Comparison of ENCODE assay signal across 8 mouse cellular contexts in the genomic region with DNA sequence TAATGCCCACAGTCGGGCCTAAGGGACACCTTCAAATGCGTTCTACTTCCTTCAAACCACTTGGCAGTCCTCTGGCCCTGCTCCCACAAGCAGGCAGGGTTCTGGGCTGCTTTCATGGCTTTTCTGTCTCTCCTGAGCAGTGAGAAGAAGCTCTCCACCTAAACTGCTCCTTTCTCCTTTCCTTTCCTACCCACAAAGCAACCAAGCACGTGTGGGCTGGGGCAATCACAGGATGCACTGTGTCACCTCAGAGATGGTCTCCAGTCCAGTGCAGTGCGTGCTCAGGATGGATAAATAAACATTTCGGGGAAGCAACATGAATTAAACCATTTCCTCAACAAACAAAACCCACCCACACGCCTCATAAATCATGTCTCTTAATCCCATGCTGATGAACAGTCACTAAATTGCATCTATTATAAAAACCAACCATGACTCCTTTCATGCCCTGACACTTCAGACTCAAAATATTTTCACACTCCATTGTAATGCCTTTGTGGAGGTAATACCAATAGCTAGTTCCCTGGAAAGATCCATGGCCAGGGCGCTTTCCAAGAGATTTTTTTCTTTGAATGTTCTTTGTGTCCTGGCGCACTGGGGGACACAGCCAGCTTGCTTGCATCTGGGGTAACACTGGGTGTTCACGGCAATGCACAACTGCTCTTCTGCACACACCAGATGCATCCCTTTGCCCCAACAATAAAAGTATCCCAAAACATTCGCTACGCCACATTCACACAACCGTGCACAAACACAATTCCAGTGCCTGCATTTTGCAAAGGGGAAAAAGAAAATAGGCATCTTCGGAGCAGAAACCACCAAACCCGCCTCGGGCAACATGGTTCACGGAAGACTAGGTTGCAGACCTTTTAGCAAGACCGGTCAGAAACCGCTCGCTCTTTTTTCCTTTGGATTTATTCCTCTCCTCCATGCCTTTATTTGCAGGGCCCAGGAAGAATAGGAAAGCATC. TPM values are rescaled to one million over a fixed set of nuclear protein-coding genes. Genes with fewer than 3 reads are reported as not detected.
DNase-seq lines count a peak whose midpoint lies in the region; ATAC-seq and TF ChIP-seq lines count a peak whose summit lies in the region.

No protein-coding gene starts in this region.

- dilution Hi-C loops in CH12.LX (cut with MboI; ENCODE audit: extremely low pct_ligation_motif_present, extremely low pct_unique_long_range_greater_than_20kb, low sequenced_read_pairs), result no loop called here

- H3K4me3 ChIP-seq in gastrocnemius, adult 2 months, result peak overlapping the region; percentile 86
- peak overlapping the region; percentile 42 to 79 (median 73) for H3K4me3 ChIP-seq in CH12.LX (replicated peaks in 1 of 3; ENCODE audit: low read depth in 2 of 3, low read length in 2 of 3, poor library complexity in 1 of 3)
- H3K4me3 ChIP-seq in embryonic fibroblast, embryonic 13.5 days (ENCODE audit: insufficient read depth, low read length), result peak overlapping the region; percentile 64
- H3K4me3 ChIP-seq in neural tube, embryonic 13.5 days, result peak overlapping the region; percentile 90

- intact Hi-C loops in gastrocnemius, adult 2 months (cut with DNase I), result no loop called here

- peak; percentile 54 for ATAC-seq in neural tube, embryonic 13.5 days (ENCODE audit: low read depth)

- no peaks in the 10 kb centered on the region for H3K79me2 ChIP-seq in CH12.LX (replicated peaks; ENCODE audit: control insufficient read depth, extremely low read depth, insufficient read depth, poor library complexity, severe bottlenecking)

- no peak for DNase-seq in gastrocnemius, adult 2 months
- DNase-seq in gastrocnemius, postnatal 10 days, result no peak
- no peak for DNase-seq in CH12.LX (ENCODE audit: extremely low read depth)
- peak; percentile 49 to 60 for DNase-seq in kidney, postnatal 4 days
- DNase-seq in testis, postnatal 14 days (ENCODE audit: low spot score), result no peak
- DNase-seq in spleen, adult 12 weeks (ENCODE audit: low spot score), result no peak

- no peaks in the 10 kb centered on the region for H3K27me3 ChIP-seq in CH12.LX (replicated peaks)
- H3K27me3 ChIP-seq in neural tube, embryonic 13.5 days, result no peaks in the 10 kb centered on the region

- TF ChIP-seq POLR2A in CH12.LX (IDR thresholded peaks at IDR 0.05; ENCODE audit: low read depth, low read length), result no peak
- no peak for TF ChIP-seq POLR2A in embryonic fibroblast, embryonic 13.5 days (IDR thresholded peaks at IDR 0.05; ENCODE audit: low read depth, low read length)

- H3K4me2 ChIP-seq in CH12.LX (ENCODE audit: insufficient read depth, low read depth, poor library complexity, severe bottlenecking), result peak overlapping the region; percentile 86
- H3K4me2 ChIP-seq in neural tube, embryonic 13.5 days, result peak overlapping the region; percentile 73

- H3K27ac ChIP-seq in gastrocnemius, adult 2 months, result peak overlapping the region; percentile 31; the same call in 1 of the 2 replicates
- no peak overlapping the region for H3K27ac ChIP-seq in CH12.LX (ENCODE audit: insufficient read depth, low read depth)
- H3K27ac ChIP-seq in embryonic fibroblast, embryonic 13.5 days (ENCODE audit: insufficient read depth, low read length), result no peak overlapping the region
- peak overlapping the region; percentile 98 for H3K27ac ChIP-seq in neural tube, embryonic 13.5 days (replicated peaks)

- H3K36me3 ChIP-seq in CH12.LX (replicated peaks in 1 of 2; ENCODE audit: control insufficient read depth in 1 of 2, insufficient read depth in 1 of 2, low read length in 1 of 2), result no peaks in the 10 kb centered on the region
- H3K36me3 ChIP-seq in neural tube, embryonic 13.5 days, result no peaks in the 10 kb centered on the region

- peaks cover 15 to 84% of the 10 kb centered on the region in 2 experiments for H3K4me1 ChIP-seq in CH12.LX (ENCODE audit: control insufficient read depth in 1 of 2, insufficient read depth in 2 of 2)
- H3K4me1 ChIP-seq in embryonic fibroblast, embryonic 13.5 days (ENCODE audit: control insufficient read depth, insufficient read depth, low read length), result peaks cover 5% of the 10 kb centered on the region; the same call in 1 of the 2 replicates
- H3K4me1 ChIP-seq in neural tube, embryonic 13.5 days (replicated peaks), result peaks cover 54% of the 10 kb centered on the region

- peak overlapping the region; percentile 78 for H3K9ac ChIP-seq in CH12.LX (ENCODE audit: insufficient read depth, low read depth)
- H3K9ac ChIP-seq in neural tube, embryonic 13.5 days, result peak overlapping the region; percentile 99

- TF ChIP-seq RAD21 in CH12.LX (IDR thresholded peaks at IDR 0.05; ENCODE audit: low read depth, low read length), result no peak

- WGBS in neural tube, embryonic 13.5 days, result 3% methylated on average over 19 of the region's 19 CpGs

- no peak for TF ChIP-seq CTCF in gastrocnemius, adult 2 months (IDR thresholded peaks at IDR 0.05)
- TF ChIP-seq CTCF in CH12.LX (conservative IDR thresholded peaks at IDR 0.05 in 1 of 2, IDR thresholded peaks at IDR 0.05 in 1 of 2; ENCODE audit: low read depth in 2 of 2, low read length in 2 of 2), result no peak
- no peak for TF ChIP-seq CTCF in embryonic fibroblast, embryonic 13.5 days (IDR thresholded peaks at IDR 0.05; ENCODE audit: borderline replicate concordance, insufficient read depth, low read length)

- no peak for TF ChIP-seq EP300 in CH12.LX (IDR thresholded peaks at IDR 0.05; ENCODE audit: low read length)

- no peaks in the 10 kb centered on the region for H3K9me3 ChIP-seq in CH12.LX (replicated peaks; ENCODE audit: low read length)
- no peaks in the 10 kb centered on the region for H3K9me3 ChIP-seq in neural tube, embryonic 13.5 days

- in situ Hi-C loops in CH12.LX (cut with MboI; ENCODE audit: low pct_ligation_motif_present, low pct_unique_long_range_greater_than_20kb, low sequenced_read_pairs), result loop anchor here (10.0 kb wide), 1 partner anchor 48 kb away; no protein-coding TSS in a partner anchor

TF ChIP-seq in CH12.LX, 34 proteins besides CTCF, POLR2A, EP300 and RAD21:
- TF ChIP-seq JUN (IDR thresholded peaks at IDR 0.05; ENCODE audit: insufficient read depth, low read depth, low read length) (no peak), UBTF (IDR thresholded peaks at IDR 0.05; ENCODE audit: low read depth, low read length) (no peak), E2F4 (IDR thresholded peaks at IDR 0.05; ENCODE audit: insufficient replicate concordance, low read depth, low read length) (no peak), ZMIZ1 (IDR thresholded peaks at IDR 0.05; ENCODE audit: low read depth, low read length) (no peak), MAFK (IDR thresholded peaks at IDR 0.05; ENCODE audit: insufficient replicate concordance, low read length) (no peak), IRF4 (IDR thresholded peaks at IDR 0.05; ENCODE audit: low read depth, low read length) (no peak), MAZ (IDR thresholded peaks at IDR 0.05; ENCODE audit: low read depth, low read length) (no peak), SMC3 (IDR thresholded peaks at IDR 0.05; ENCODE audit: low read depth, low read length) (no peak), ELF1 (IDR thresholded peaks at IDR 0.05; ENCODE audit: low read depth, low read length) (no peak), JUND (conservative IDR thresholded peaks at IDR 0.05; ENCODE audit: low read depth, low read length) (no peak), USF2 (conservative IDR thresholded peaks at IDR 0.05; ENCODE audit: low read depth, low read length) (no peak), MYC (IDR thresholded peaks at IDR 0.05; ENCODE audit: low read depth, low read length) (no peak), HCFC1 (IDR thresholded peaks at IDR 0.05; ENCODE audit: low read depth, low read length) (no peak), MXI1 (IDR thresholded peaks at IDR 0.05; ENCODE audit: low read depth, low read length) (no peak), ETS1 (conservative IDR thresholded peaks at IDR 0.05; ENCODE audit: low read depth, low read length) (no peak)

RNA-seq across cellular contexts. Expression of gene D630045J12Rik, which starts 0.8 kb away (rescaled TPM):
- under 1 TPM; 0.26 to 0.47 TPM for total RNA-seq in gastrocnemius, adult 2 months (2021)
- 1 to 10 TPM; 1.6 to 3.0 TPM for total RNA-seq in gastrocnemius, postnatal 10 days (2021)
- total RNA-seq in CH12.LX (2012; rRNA removed), result 1.3 and 1.7 TPM in 2 replicates
- total RNA-seq in CH12.LX (2014; rRNA removed), result 0.43 and 0.48 TPM in 2 replicates
- 3.4 and 4.9 TPM in 2 replicates for polyA plus RNA-seq in CH12.LX (2012; ENCODE audit: insufficient read length, low read depth)
- 4.8 and 6.1 TPM in 2 replicates for polyA plus RNA-seq in embryonic fibroblast, embryonic 13.5 days (2011; ENCODE audit: insufficient read length, low read depth, missing spikeins)
- 14.6 and 15.4 TPM in 2 replicates for polyA plus RNA-seq in neural tube, embryonic 13.5 days (2015; fragmentation: Nextera tagmentation; extraction: Ambion mirVana)

RNA-seq across cellular contexts. Expression of gene Zc3hav1l, which starts 46.0 kb away (rescaled TPM):
- under 1 TPM; 0.31 to 0.61 TPM for total RNA-seq in gastrocnemius, adult 2 months (2021)
- 1 to 10 TPM; 4.3 to 6.5 TPM for total RNA-seq in gastrocnemius, postnatal 10 days (2021)
- total RNA-seq in CH12.LX (2012; rRNA removed), result 2.3 and 3.1 TPM in 2 replicates
- total RNA-seq in CH12.LX (2014; rRNA removed), result 2.8 and 2.9 TPM in 2 replicates
- polyA plus RNA-seq in CH12.LX (2012; ENCODE audit: insufficient read length, low read depth), result 5.1 and 6.3 TPM in 2 replicates
- 9.6 and 14.3 TPM in 2 replicates for polyA plus RNA-seq in embryonic fibroblast, embryonic 13.5 days (2011; ENCODE audit: insufficient read length, low read depth, missing spikeins)
- 9.9 and 10.1 TPM in 2 replicates for polyA plus RNA-seq in neural tube, embryonic 13.5 days (2015; fragmentation: Nextera tagmentation; extraction: Ambion mirVana)

Comparison
In these comparisons a context has a peak if more than half of its experiments do, and no peak if none do; other contexts are left out.
1. DNase-seq: peak in kidney, postnatal 4 days (2 of 2); none in gastrocnemius, adult 2 months (single experiment), gastrocnemius, postnatal 10 days (single experiment), CH12.LX (single experiment), testis, postnatal 14 days (single experiment) and spleen, adult 12 weeks (single experiment).
2. H3K27ac ChIP-seq: peak in gastrocnemius, adult 2 months (single experiment) and neural tube, embryonic 13.5 days (single experiment); none in CH12.LX (single experiment) and embryonic fibroblast, embryonic 13.5 days (single experiment).
3. Peak in every context shown above with its lines, with median percentiles within 50 percentile points of each other: H3K4me3 ChIP-seq.